Mouse (Mus musculus) hindbrain, embryonic 11.5 days (tissue): ENCODE measurements around the gene Best3. TPM values are rescaled to one million over a fixed set of nuclear protein-coding genes. Genes with fewer than 3 reads are reported as not detected.

Source experiments
- polyA plus RNA-seq: library from polyadenylated mRNA; unstranded; fragments of >200 nt; fragmentation: Nextera tagmentation; extraction: Ambion mirVana; gene quantifications from 2 replicates; pipeline ENCODE4 v1.2.1, GENCODE M21; 2014

Best3 gene
- polyA plus RNA-seq, 1 experiment from 2014 or later = 0.20 TPM

Other genes with a start within 250 kb of the Best3 start
- gene Myrfl, start 89.4 kb upstream of the Best3 start, polyA plus RNA-seq = 0.17 and 0.20 TPM in 2 replicates
- gene Rab3ip, start 35.5 kb upstream of the Best3 start, polyA plus RNA-seq = 43.7 and 48.9 TPM in 2 replicates
- gene Gm10271, start 13.7 kb upstream of the Best3 start, polyA plus RNA-seq = not detected in 2 replicates
- gene Lrrc10, start 59.0 kb downstream of the Best3 start, polyA plus RNA-seq = 0.12 TPM in 1 of 2 replicates, not detected in the other
- gene Cct2, start 77.5 kb downstream of the Best3 start, polyA plus RNA-seq = 321 and 357 TPM in 2 replicates
- 28.8 and 31.1 TPM in 2 replicates for gene Frs2, start 162.2 kb downstream of the Best3 start, polyA plus RNA-seq
- 141 and 146 TPM in 2 replicates for gene Yeats4, start 238.2 kb downstream of the Best3 start, polyA plus RNA-seq